Mouse (Mus musculus): Measurements from ENCODE around the gene Cdc42bpg. TPM values are rescaled to one million over a fixed set of nuclear protein-coding genes. Genes with fewer than 3 reads are reported as not detected.

The Cdc42bpg gene
- polyA plus RNA-seq, 1 experiment from 2014 or later: 0.35 TPM

GRCm38 (mm10) chr19:6314513-6314912 is 8.3 kb downstream of the Cdc42bpg start:
- no peak for ATAC-seq
- H3K4me3 ChIP-seq (ENCODE audit: low read depth, low read length): no peak overlapping the region

GRCm38 (mm10) chr19:6315573-6315972 is 9.3 kb downstream of the Cdc42bpg start:
- no peak overlapping the region for H3K27ac ChIP-seq (ENCODE audit: low read depth)
- no peaks in the 10 kb centered on the region for H3K9me3 ChIP-seq (ENCODE audit: low read length)
- H3K27me3 ChIP-seq (ENCODE audit: insufficient read depth, low read length): no peaks in the 10 kb centered on the region
- 86% methylated on average over 14 of the region's 14 CpGs for WGBS (ENCODE audit: insufficient replicate concordance)
- peaks cover 69% of the 10 kb centered on the region for H3K36me3 ChIP-seq (replicated peaks; ENCODE audit: insufficient read depth, low read length)
- no peak overlapping the region for H3K9ac ChIP-seq (replicated peaks)
- no peaks in the 10 kb centered on the region for H3K4me1 ChIP-seq (ENCODE audit: insufficient read depth)
- DNase-seq (no peak), ATAC-seq (no peak)
- no peak overlapping the region for H3K4me3 ChIP-seq (ENCODE audit: low read depth, low read length)
- TF ChIP-seq CTCF (IDR thresholded peaks at IDR 0.05; ENCODE audit: low read depth) (no peak), EP300 (IDR thresholded peaks at IDR 0.05; ENCODE audit: low read depth) (no peak)
- H3K4me2 ChIP-seq (ENCODE audit: low read depth, low read length): no peak overlapping the region

More at GRCm38 (mm10) chr19:6314513-6314912, 8.3 kb downstream of the Cdc42bpg start:
- no peak for DNase-seq
- Histone ChIP-seq H3K4me1 (ENCODE audit: insufficient read depth) (no peaks in the 10 kb centered on the region), H3K4me2 (ENCODE audit: low read depth, low read length) (no peak overlapping the region), H3K9me3 (ENCODE audit: low read length) (no peaks in the 10 kb centered on the region), H3K27ac (ENCODE audit: low read depth) (no peak overlapping the region), H3K36me3 (replicated peaks; ENCODE audit: insufficient read depth, low read length) (peaks cover 62% of the 10 kb centered on the region), H3K9ac (replicated peaks) (no peak overlapping the region), H3K27me3 (ENCODE audit: insufficient read depth, low read length) (no peaks in the 10 kb centered on the region)
- WGBS (ENCODE audit: insufficient replicate concordance): 77% methylated on average over 8 of the region's 8 CpGs
- TF ChIP-seq CTCF (IDR thresholded peaks at IDR 0.05; ENCODE audit: low read depth): no peak
- TF ChIP-seq EP300 (IDR thresholded peaks at IDR 0.05; ENCODE audit: low read depth): no peak

- Histone ChIP-seq H3K4me3 (ENCODE audit: low read depth, low read length) (no peak overlapping the region), H3K4me2 (ENCODE audit: low read depth, low read length) (no peak overlapping the region), H3K9ac (replicated peaks) (no peak overlapping the region), H3K4me1 (ENCODE audit: insufficient read depth) (no peaks in the 10 kb centered on the region), H3K36me3 (replicated peaks; ENCODE audit: insufficient read depth, low read length) (peaks cover 68% of the 10 kb centered on the region), H3K27ac (ENCODE audit: low read depth) (no peak overlapping the region), H3K27me3 (ENCODE audit: insufficient read depth, low read length) (no peaks in the 10 kb centered on the region), H3K9me3 (ENCODE audit: low read length) (no peaks in the 10 kb centered on the region)
- DNase-seq (no peak), ATAC-seq (no peak)
- TF ChIP-seq CTCF (IDR thresholded peaks at IDR 0.05; ENCODE audit: low read depth): no peak
- no peak for TF ChIP-seq EP300 (IDR thresholded peaks at IDR 0.05; ENCODE audit: low read depth)
- 86% methylated on average over 12 of the region's 12 CpGs for WGBS (ENCODE audit: insufficient replicate concordance)
Observed at GRCm38 (mm10) chr19:6318145-6318544, 11.9 kb downstream of the Cdc42bpg start.

GRCm38 (mm10) chr19:6321358-6321757 is 15.1 kb downstream of the Cdc42bpg start:
- H3K27ac ChIP-seq (ENCODE audit: low read depth): no peak overlapping the region

GRCm38 (mm10) chr19:6321786-6322621 is 15.7 kb downstream of the Cdc42bpg start:
- no peak overlapping the region for H3K4me2 ChIP-seq (ENCODE audit: low read depth, low read length)
- DNase-seq (no peak), ATAC-seq (no peak)
- H3K27ac ChIP-seq (ENCODE audit: low read depth): no peak overlapping the region
- H3K9me3 ChIP-seq (ENCODE audit: low read length): no peaks in the 10 kb centered on the region
- TF ChIP-seq EP300 (IDR thresholded peaks at IDR 0.05; ENCODE audit: low read depth): no peak
- TF ChIP-seq CTCF (IDR thresholded peaks at IDR 0.05; ENCODE audit: low read depth): no peak
- peaks cover 56% of the 10 kb centered on the region for H3K36me3 ChIP-seq (replicated peaks; ENCODE audit: insufficient read depth, low read length)
- H3K27me3 ChIP-seq (ENCODE audit: insufficient read depth, low read length): no peaks in the 10 kb centered on the region
- H3K4me1 ChIP-seq (ENCODE audit: insufficient read depth): no peaks in the 10 kb centered on the region
- H3K9ac ChIP-seq (replicated peaks): no peak overlapping the region
- 83% methylated on average over 33 of the region's 33 CpGs for WGBS (ENCODE audit: insufficient replicate concordance)
- no peak overlapping the region for H3K4me3 ChIP-seq (ENCODE audit: low read depth, low read length)

More at GRCm38 (mm10) chr19:6321358-6321757, 15.1 kb downstream of the Cdc42bpg start:
- no peak overlapping the region for H3K4me3 ChIP-seq (ENCODE audit: low read depth, low read length)
- peaks cover 60% of the 10 kb centered on the region for H3K36me3 ChIP-seq (replicated peaks; ENCODE audit: insufficient read depth, low read length)
- H3K9ac ChIP-seq (replicated peaks): no peak overlapping the region
- no peaks in the 10 kb centered on the region for H3K9me3 ChIP-seq (ENCODE audit: low read length)
- DNase-seq: no peak
- no peak overlapping the region for H3K4me2 ChIP-seq (ENCODE audit: low read depth, low read length)
- TF ChIP-seq EP300 (IDR thresholded peaks at IDR 0.05; ENCODE audit: low read depth) (no peak), CTCF (IDR thresholded peaks at IDR 0.05; ENCODE audit: low read depth) (no peak)
- 73% methylated on average over 8 of the region's 8 CpGs for WGBS (ENCODE audit: insufficient replicate concordance)
- H3K27me3 ChIP-seq (ENCODE audit: insufficient read depth, low read length): no peaks in the 10 kb centered on the region
- no peaks in the 10 kb centered on the region for H3K4me1 ChIP-seq (ENCODE audit: insufficient read depth)
- no peak for ATAC-seq

- no peak overlapping the region for H3K9ac ChIP-seq (replicated peaks)
- no peak for DNase-seq
- peaks cover 34% of the 10 kb centered on the region for H3K36me3 ChIP-seq (replicated peaks; ENCODE audit: insufficient read depth, low read length)
- TF ChIP-seq CTCF (IDR thresholded peaks at IDR 0.05; ENCODE audit: low read depth) (no peak), EP300 (IDR thresholded peaks at IDR 0.05; ENCODE audit: low read depth) (no peak)
- H3K27ac ChIP-seq (ENCODE audit: low read depth): no peak overlapping the region
- H3K9me3 ChIP-seq (ENCODE audit: low read length): no peaks in the 10 kb centered on the region
- H3K4me1 ChIP-seq (ENCODE audit: insufficient read depth): no peaks in the 10 kb centered on the region
- no peaks in the 10 kb centered on the region for H3K27me3 ChIP-seq (ENCODE audit: insufficient read depth, low read length)
- H3K4me2 ChIP-seq (ENCODE audit: low read depth, low read length): no peak overlapping the region
- H3K4me3 ChIP-seq (ENCODE audit: low read depth, low read length): no peak overlapping the region
- ATAC-seq: no peak
- 79% methylated on average over 9 of the region's 9 CpGs for WGBS (ENCODE audit: insufficient replicate concordance)
Observed at GRCm38 (mm10) chr19:6324751-6325150, 18.5 kb downstream of the Cdc42bpg start.

Measured in liver, postnatal 0 days (tissue).